Mouse (Mus musculus): ENCODE measurements around the gene 4930519G04Rik. TPM values are rescaled to one million over a fixed set of nuclear protein-coding genes. Genes with fewer than 3 reads are reported as not detected.
"Not testable (repeated sequence)": the region's sequence is repeated elsewhere in the genome, so short reads cannot be mapped to it uniquely, and the experiment has no call there.

The 4930519G04Rik gene
- polyA plus RNA-seq, 1 experiment from 2014 or later, result not detected

DNA sequence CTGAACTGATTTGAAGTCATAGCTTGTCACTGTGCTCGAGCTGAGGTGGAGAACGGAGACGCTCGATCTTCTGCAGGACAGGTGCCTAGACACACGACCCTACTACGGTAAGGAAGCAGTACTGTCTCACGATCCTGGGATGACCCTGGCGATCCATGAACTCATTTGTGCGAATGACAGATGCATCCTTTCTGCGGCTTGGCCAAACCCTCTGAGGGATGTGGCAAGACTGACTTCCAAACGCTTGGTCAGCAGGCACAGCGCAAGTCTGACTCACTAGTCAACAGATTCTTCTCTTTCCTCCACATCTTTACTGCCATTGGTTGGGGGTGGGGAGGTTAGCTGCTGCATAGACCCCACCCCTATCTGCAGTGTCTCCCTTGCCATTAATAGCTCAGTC lies 26.0 kb upstream of the 4930519G04Rik start:
- H3K27ac ChIP-seq (ENCODE audit: low read depth, low read length), result no peak overlapping the region
- H3K9ac ChIP-seq (ENCODE audit: low read length), result no peak overlapping the region
- H3K9me3 ChIP-seq (ENCODE audit: control insufficient read depth, low read length), result no peaks in the 10 kb centered on the region; the same call in 1 of the 2 replicates
- no peak overlapping the region for H3K4me2 ChIP-seq (ENCODE audit: low read depth)
- ATAC-seq (ENCODE audit: insufficient read depth, low FRiP score, low TSS enrichment) (no peak), DNase-seq (ENCODE audit: low spot score) (no peak)
- 0 out of 2 replicates have a peak, but pooled peaks cover 2% of the 10 kb centered on the region for H3K4me1 ChIP-seq (ENCODE audit: control insufficient read depth, insufficient read depth, low read length)
- no peak overlapping the region for H3K4me3 ChIP-seq (ENCODE audit: low read depth, low read length)
- WGBS, result 93% methylated on average over 12 of the region's 12 CpGs
- H3K36me3 ChIP-seq (ENCODE audit: control insufficient read depth, insufficient read depth, low read length), result no peaks in the 10 kb centered on the region
- no peaks in the 10 kb centered on the region for H3K27me3 ChIP-seq (ENCODE audit: control insufficient read depth, insufficient read depth, low read length)

DNA sequence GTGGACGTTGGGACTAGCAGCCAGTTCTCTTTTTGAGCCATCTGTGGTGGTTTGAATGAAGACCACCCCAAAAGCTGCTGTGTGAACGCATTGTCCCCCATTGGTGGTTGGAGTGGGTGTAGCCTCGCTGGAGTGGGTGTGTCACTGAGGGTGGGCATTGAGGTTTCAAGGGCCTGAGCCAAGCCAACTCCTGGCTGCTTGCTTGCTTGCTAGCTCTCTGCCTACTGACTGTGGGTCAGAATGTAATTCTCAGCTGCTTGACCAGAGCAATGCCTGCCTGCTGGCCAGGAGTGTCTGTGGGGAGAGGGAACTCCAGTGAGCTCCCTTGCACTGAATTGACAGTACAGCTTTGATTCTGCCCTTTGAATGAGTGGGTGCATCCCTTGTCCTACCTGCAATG lies 23.7 kb upstream of the 4930519G04Rik start:
- 69% methylated on average over 3 of the region's 3 CpGs for WGBS
- Histone ChIP-seq H3K4me1 (ENCODE audit: control insufficient read depth, insufficient read depth, low read length) (0 out of 2 replicates have a peak, but pooled peaks cover 2% of the 10 kb centered on the region), H3K27ac (ENCODE audit: low read depth, low read length) (no peak overlapping the region), H3K9me3 (ENCODE audit: control insufficient read depth, low read length) (no peaks in the 10 kb centered on the region), H3K27me3 (ENCODE audit: control insufficient read depth, insufficient read depth, low read length) (no peaks in the 10 kb centered on the region), H3K36me3 (ENCODE audit: control insufficient read depth, insufficient read depth, low read length) (no peaks in the 10 kb centered on the region), H3K4me2 (ENCODE audit: low read depth) (no peak overlapping the region), H3K4me3 (ENCODE audit: low read depth, low read length) (no peak overlapping the region), H3K9ac (ENCODE audit: low read length) (no peak overlapping the region)
- ATAC-seq (ENCODE audit: insufficient read depth, low FRiP score, low TSS enrichment) (no peak), DNase-seq (ENCODE audit: low spot score) (no peak)

DNA sequence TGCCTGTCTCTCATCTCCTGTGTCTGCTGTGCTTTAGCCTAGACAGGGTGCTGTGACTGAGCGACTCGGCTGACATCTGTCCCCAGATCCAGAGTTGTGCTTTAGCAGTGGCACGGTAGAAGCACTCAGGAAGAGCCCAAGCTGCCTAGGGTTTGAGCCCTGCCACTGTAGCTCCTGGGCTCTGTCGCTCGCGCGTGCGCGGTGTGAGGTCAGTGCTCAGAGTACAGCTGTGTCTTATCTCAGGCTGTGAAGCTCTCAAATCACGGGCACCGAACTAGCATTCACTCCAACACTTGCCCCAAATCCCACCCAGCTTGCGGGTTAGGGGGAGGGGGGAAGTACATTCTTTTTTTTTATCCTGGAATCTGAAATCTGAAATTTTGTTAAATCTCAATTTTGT lies 16.6 kb upstream of the 4930519G04Rik start:
- Histone ChIP-seq H3K36me3 (ENCODE audit: control insufficient read depth, insufficient read depth, low read length) (no peaks in the 10 kb centered on the region), H3K4me1 (ENCODE audit: control insufficient read depth, insufficient read depth, low read length) (no peaks in the 10 kb centered on the region), H3K27me3 (ENCODE audit: control insufficient read depth, insufficient read depth, low read length) (no peaks in the 10 kb centered on the region), H3K4me3 (ENCODE audit: low read depth, low read length) (no peak overlapping the region), H3K9ac (ENCODE audit: low read length) (no peak overlapping the region), H3K9me3 (ENCODE audit: control insufficient read depth, low read length) (no peaks in the 10 kb centered on the region), H3K27ac (ENCODE audit: low read depth, low read length) (no peak overlapping the region), H3K4me2 (ENCODE audit: low read depth) (no peak overlapping the region)
- DNase-seq (ENCODE audit: low spot score) (peak; percentile 40), ATAC-seq (ENCODE audit: insufficient read depth, low FRiP score, low TSS enrichment) (no peak)
- 64% methylated on average over 12 of the region's 12 CpGs for WGBS

DNA sequence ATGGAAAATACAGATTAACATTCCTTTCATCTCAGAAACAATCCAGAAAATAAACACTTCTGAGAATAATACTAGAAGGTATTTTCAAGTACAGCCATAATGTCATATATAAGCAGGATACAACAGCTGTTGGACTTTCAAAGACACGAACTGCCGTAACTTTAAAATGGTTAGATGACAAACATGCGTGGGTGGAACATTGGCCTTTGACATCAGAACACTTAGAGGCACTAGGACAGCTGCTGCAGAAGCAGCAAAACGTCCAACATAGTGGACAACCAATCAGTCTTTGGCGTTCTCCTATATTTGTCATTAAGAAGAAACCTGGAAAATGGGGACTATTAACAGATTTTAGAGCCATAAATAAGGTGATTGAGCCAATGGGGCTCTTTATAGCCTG lies 13.0 kb upstream of the 4930519G04Rik start:
- ATAC-seq (ENCODE audit: insufficient read depth, low FRiP score, low TSS enrichment); DNase-seq (ENCODE audit: low spot score); H3K4me1 ChIP-seq (ENCODE audit: control insufficient read depth, insufficient read depth, low read length); H3K4me2 ChIP-seq (ENCODE audit: low read depth); H3K9ac ChIP-seq (ENCODE audit: low read length); H3K27ac ChIP-seq (ENCODE audit: low read depth, low read length); H3K4me3 ChIP-seq (ENCODE audit: low read depth, low read length); H3K27me3 ChIP-seq (ENCODE audit: control insufficient read depth, insufficient read depth, low read length); H3K36me3 ChIP-seq (ENCODE audit: control insufficient read depth, insufficient read depth, low read length); H3K9me3 ChIP-seq (ENCODE audit: control insufficient read depth, low read length): not testable (repeated sequence)
- whole genome bisulfite sequencing, result 57% methylated on average over 5 of the region's 5 CpGs

DNA sequence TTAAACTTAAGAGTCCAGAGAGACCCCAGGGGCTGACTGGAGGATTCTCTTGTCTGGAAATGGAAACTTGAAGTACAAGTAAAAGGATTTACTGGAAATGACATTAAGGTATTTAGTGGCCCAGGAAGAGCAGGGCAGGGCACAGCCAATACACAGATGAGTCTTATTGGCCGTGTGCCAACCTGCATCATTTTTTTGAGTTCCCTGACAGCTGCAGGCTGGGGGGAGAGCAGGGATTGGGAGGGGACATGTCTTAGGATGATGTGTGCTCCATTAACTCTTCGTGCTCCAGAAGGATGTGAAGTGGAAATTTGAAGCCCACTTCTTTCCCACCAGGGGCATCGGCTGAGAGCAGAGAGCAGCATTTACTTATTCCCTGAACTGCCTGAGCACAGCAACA lies 11.3 kb upstream of the 4930519G04Rik start:
- H3K9ac ChIP-seq (ENCODE audit: low read length); H3K4me3 ChIP-seq (ENCODE audit: low read depth, low read length); H3K4me2 ChIP-seq (ENCODE audit: low read depth); H3K27ac ChIP-seq (ENCODE audit: low read depth, low read length); H3K9me3 ChIP-seq (ENCODE audit: control insufficient read depth, low read length); H3K4me1 ChIP-seq (ENCODE audit: control insufficient read depth, insufficient read depth, low read length); ATAC-seq (ENCODE audit: insufficient read depth, low FRiP score, low TSS enrichment); H3K27me3 ChIP-seq (ENCODE audit: control insufficient read depth, insufficient read depth, low read length); H3K36me3 ChIP-seq (ENCODE audit: control insufficient read depth, insufficient read depth, low read length): not testable (repeated sequence)
- 63% methylated on average over 3 of the region's 3 CpGs for WGBS
- DNase-seq (ENCODE audit: low spot score), result peak; percentile 59

DNA sequence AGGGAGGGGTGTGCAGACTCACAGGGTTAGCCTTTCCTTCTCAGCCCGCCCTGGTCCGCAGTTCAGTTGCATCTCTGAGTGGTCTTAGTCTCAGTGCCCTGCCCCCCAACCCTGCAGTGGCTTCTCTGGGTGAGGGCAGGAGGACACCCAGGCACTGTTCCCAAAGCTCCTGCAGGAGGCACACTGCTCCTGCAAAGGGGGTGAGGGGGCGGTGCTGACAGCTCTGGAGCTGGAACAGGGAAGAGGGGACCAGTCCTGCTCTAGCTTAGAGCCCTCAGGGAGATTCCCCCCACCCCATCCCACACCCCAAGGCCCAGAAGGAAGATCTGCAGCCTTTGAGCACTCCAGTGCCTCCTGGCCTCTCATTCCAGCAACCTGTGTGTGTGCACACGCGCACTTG lies 10.8 kb upstream of the 4930519G04Rik start:
- H3K36me3 ChIP-seq (ENCODE audit: control insufficient read depth, insufficient read depth, low read length), result no peaks in the 10 kb centered on the region
- ATAC-seq (ENCODE audit: insufficient read depth, low FRiP score, low TSS enrichment), result no peak

DNA sequence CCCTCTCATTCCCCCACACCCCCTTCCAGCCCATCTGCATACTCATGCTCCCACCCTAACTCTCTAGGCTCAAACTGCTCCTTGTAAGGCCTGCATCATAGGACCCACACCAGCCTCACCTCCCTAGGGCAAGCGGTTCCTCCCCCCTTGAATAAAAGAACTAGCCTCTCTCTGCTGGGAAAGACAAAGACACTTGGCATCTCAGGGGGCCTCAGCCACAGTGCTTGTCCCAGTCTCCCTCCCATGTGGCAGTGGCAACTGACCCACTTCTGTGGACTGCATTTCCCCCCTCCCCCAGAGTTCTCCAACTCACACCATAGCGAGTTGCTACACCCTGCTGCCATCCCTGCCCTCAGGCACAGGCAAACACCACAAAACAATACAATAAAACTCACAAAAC lies 9.1 kb upstream of the 4930519G04Rik start:
- not testable (repeated sequence) for H3K36me3 ChIP-seq (ENCODE audit: control insufficient read depth, insufficient read depth, low read length); H3K9ac ChIP-seq (ENCODE audit: low read length); H3K27me3 ChIP-seq (ENCODE audit: control insufficient read depth, insufficient read depth, low read length); H3K4me1 ChIP-seq (ENCODE audit: control insufficient read depth, insufficient read depth, low read length); H3K27ac ChIP-seq (ENCODE audit: low read depth, low read length); H3K9me3 ChIP-seq (ENCODE audit: control insufficient read depth, low read length); H3K4me3 ChIP-seq (ENCODE audit: low read depth, low read length); DNase-seq (ENCODE audit: low spot score); H3K4me2 ChIP-seq (ENCODE audit: low read depth); ATAC-seq (ENCODE audit: insufficient read depth, low FRiP score, low TSS enrichment)
- WGBS, result 67% methylated on average over 2 of the region's 2 CpGs

More for the DNA sequence above, 10.8 kb upstream of the 4930519G04Rik start:
- Histone ChIP-seq H3K27ac (ENCODE audit: low read depth, low read length) (no peak overlapping the region), H3K9ac (ENCODE audit: low read length) (no peak overlapping the region), H3K4me1 (ENCODE audit: control insufficient read depth, insufficient read depth, low read length) (no peaks in the 10 kb centered on the region), H3K4me2 (ENCODE audit: low read depth) (no peak overlapping the region), H3K27me3 (ENCODE audit: control insufficient read depth, insufficient read depth, low read length) (no peaks in the 10 kb centered on the region), H3K9me3 (ENCODE audit: control insufficient read depth, low read length) (no peaks in the 10 kb centered on the region), H3K4me3 (ENCODE audit: low read depth, low read length) (no peak overlapping the region)
- WGBS, result 70% methylated on average over 5 of the region's 5 CpGs
- no peak for DNase-seq (ENCODE audit: low spot score)

- no peak overlapping the region for H3K9ac ChIP-seq (ENCODE audit: low read length)
- DNase-seq (ENCODE audit: low spot score) (no peak), ATAC-seq (ENCODE audit: insufficient read depth, low FRiP score, low TSS enrichment) (no peak)
- WGBS, result 87% methylated on average over 19 of the region's 20 CpGs
- no peaks in the 10 kb centered on the region for H3K4me1 ChIP-seq (ENCODE audit: control insufficient read depth, insufficient read depth, low read length)
- no peaks in the 10 kb centered on the region for H3K9me3 ChIP-seq (ENCODE audit: control insufficient read depth, low read length)
- no peak overlapping the region for H3K4me3 ChIP-seq (ENCODE audit: low read depth, low read length)
- H3K36me3 ChIP-seq (ENCODE audit: control insufficient read depth, insufficient read depth, low read length), result no peaks in the 10 kb centered on the region
- no peak overlapping the region for H3K4me2 ChIP-seq (ENCODE audit: low read depth)
- no peaks in the 10 kb centered on the region for H3K27me3 ChIP-seq (ENCODE audit: control insufficient read depth, insufficient read depth, low read length)
- no peak overlapping the region for H3K27ac ChIP-seq (ENCODE audit: low read depth, low read length)
These were observed 1.8 kb upstream of the 4930519G04Rik start for GRCm38 (mm10) chr5:114851565-114852236.

DNA sequence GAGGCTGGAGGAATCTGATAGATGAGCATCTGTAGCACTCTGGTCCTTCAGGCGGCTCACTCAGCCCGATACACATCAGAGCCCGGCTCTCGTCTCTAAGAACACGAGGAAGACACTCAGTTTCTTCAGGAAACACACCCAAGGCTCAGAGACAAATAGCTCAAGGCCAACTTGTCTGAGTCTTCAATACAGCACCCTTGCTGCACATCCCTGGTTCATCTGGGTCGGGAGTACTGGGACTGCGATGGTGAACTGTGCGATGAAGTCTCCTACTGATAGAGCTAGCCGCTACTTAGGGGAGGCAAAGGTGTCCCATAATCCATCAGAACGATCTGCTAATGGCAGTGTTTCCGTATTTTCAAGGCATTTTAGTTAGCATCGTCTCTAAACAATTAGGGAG lies 5.1 kb downstream of the 4930519G04Rik start, which contains the start of gene Gm9936:
Gene Gm9936 (minus strand): TSS at position 101 of the 400 bp plus-strand sequence.
- Histone ChIP-seq H3K36me3 (ENCODE audit: control insufficient read depth, insufficient read depth, low read length) (no peaks in the 10 kb centered on the region), H3K9ac (ENCODE audit: low read length) (peak within 1 kb of the TSS; percentile 53), H3K27ac (ENCODE audit: low read depth, low read length) (no peak within 1 kb of the TSS), H3K27me3 (ENCODE audit: control insufficient read depth, insufficient read depth, low read length) (no peaks in the 10 kb centered on the region), H3K9me3 (ENCODE audit: control insufficient read depth, low read length) (no peaks in the 10 kb centered on the region), H3K4me3 (ENCODE audit: low read depth, low read length) (peak within 1 kb of the TSS; percentile 27), H3K4me2 (ENCODE audit: low read depth) (peak within 1 kb of the TSS; percentile 53), H3K4me1 (ENCODE audit: control insufficient read depth, insufficient read depth, low read length) (no peaks in the 10 kb centered on the region)
- DNase-seq (ENCODE audit: low spot score), result no peak
- ATAC-seq (ENCODE audit: insufficient read depth, low FRiP score, low TSS enrichment), result no peak
- whole genome bisulfite sequencing, result 82% methylated on average over 12 of the region's 12 CpGs
